Mouse (Mus musculus): ENCODE measurements around the gene Evi2. TPM values are rescaled to one million over a fixed set of nuclear protein-coding genes. Genes with fewer than 3 reads are reported as not detected.

Gene Evi2
- total RNA-seq (2023): 1 to 10 TPM; 5.9 to 6.8 TPM

DNA sequence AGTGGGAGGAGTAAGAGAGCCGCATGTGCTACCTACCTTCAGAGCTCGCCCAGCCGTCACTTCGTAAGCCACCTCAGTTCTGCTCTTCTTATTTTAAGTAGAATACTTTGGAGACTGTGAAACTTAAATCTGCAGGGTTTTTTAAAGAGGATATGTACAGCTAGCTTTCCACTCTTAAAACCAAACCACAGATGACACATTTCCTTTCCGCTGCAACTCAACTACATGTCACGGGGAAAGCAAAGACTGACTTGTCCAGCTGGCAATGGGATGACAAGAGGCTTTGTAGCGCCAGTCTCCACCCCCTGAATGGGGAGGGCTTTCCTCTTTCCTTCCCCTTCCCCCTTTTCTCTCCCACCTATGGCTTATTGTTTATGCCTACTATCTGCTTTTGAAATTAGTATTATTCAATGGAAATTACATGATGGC, at the start of gene Evi2, which contains the start of gene Evi2a:
Gene Evi2 (minus strand): TSS at position 257 of the 429 bp plus-strand sequence.
Gene Evi2a (minus strand): TSS at position 277 of the 429 bp plus-strand sequence.

DNA sequence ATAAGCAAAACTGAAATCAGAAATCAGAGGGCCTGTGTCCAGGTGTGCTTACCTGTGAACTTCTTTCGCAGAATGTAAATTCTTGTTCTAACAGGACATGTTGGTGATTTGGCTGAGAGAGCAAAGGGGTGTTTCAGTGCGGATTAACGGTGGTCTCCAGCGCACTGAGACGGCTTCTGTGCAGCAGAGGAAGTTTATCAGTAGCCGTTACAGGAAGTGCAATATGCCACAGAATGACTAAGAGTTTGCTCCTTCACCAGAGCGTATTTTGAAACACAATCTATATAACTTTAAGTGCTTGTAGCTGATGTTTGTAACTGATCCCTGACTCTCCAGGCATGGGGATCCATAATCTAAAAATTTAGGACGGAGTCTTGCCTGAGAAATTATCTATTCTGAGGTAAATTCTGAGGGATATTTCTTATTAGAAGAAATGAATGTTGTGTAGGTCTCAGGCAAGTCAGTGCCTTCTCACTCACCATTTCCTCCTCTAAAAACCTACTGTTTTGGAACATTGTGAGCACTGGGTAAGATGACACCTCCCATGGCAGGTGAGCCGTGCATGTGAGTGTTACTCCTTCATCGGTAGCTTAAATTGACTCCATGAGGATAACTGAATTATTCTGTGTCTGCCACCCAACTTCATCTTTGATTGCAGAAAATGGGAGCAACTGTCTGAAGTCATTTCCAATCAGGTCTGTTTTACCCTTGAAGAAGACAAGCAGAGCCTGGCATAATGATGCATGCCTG, 6.7 kb downstream of the Evi2 start, which contains the start of gene Evi2b:
Gene Evi2b (minus strand): TSS at position 203 of the 750 bp plus-strand sequence.

DNA sequence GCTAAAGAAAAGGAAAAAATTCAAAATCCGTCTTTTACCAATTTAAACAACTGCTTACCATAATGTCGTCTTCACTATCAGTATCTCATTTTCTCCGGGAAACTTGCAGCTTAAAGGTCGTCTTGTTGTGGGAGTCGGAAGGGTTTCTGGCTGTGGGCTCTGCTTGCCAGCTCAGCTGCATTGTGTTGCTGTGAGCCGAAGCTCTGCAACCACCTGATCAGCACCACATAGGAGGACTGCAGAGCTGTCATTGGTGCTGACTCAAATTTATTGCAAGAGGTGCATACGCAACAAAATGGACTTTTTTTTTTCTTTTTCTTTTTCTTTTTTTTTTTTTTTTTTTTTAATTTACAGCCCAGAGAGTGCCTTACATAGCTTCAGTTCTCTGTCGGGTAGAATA, 26.5 kb downstream of the Evi2 start, which contains the start of gene Omg:
Gene Omg (minus strand): TSS at position 240 of the 400 bp plus-strand sequence.

Other genes starting within 250 kb of the Evi2 start
- 1 to 10 TPM; 1.1 to 1.6 TPM for gene Gm9964, start 233.7 kb downstream of the Evi2 start, total RNA-seq (2023)
- gene Nf1, start 190.9 kb downstream of the Evi2 start, total RNA-seq (2023): 10 to 100 TPM; 20.0 to 24.4 TPM
- under 1 TPM; 0.55 to 0.83 TPM for gene Omg, start 26.5 kb downstream of the Evi2 start, total RNA-seq (2023)
- gene Evi2b, start 6.8 kb downstream of the Evi2 start, total RNA-seq (2023): 100 to 1,000 TPM in 1 of 2 experiments, 10 to 100 TPM in 1; 83.7 to 102 TPM
- gene Evi2a, start within 50 bp of the Evi2 start, total RNA-seq (2023): 10 to 100 TPM; 25.1 to 32.2 TPM
- gene Rab11fip4, start 60.6 kb upstream of the Evi2 start, total RNA-seq (2023): 10 to 100 TPM; 31.8 to 41.2 TPM